Mouse (Mus musculus) spleen, embryonic (tissue): ENCODE results near the gene Tex19.2.

Experiments used
- CTCF ChIA-PET: fragments of 350-600 bp; sonication (Branson Sonifier 250); formaldehyde crosslinking; loops from one replicate; lab custom pipeline; 2022; lab: Charles Lee

Tex19.2 gene

DNA sequence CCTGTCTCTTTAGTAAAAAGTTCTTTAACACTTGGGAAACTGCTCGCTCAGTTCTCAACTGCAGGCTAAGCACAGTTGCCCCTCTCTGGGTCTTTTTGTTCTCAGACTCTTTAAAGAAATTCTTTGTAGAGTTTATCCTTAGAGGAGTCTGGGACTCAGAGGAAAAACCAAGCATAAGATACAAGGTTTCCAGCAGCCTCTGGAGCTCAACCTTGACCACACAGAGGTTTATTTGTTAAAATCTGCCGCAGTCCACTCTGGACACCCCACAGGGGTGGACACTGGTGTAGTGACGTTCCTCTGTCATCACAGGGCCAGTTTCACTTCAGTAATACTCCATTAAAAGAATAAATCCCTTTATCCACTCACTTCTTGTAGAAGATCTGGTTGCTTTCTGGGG, at the start of gene Tex19.2:
Tex19.2 (minus strand) TSS at position 101 of the 400 bp plus-strand sequence.
- CTCF ChIA-PET, result no interaction called here

DNA sequence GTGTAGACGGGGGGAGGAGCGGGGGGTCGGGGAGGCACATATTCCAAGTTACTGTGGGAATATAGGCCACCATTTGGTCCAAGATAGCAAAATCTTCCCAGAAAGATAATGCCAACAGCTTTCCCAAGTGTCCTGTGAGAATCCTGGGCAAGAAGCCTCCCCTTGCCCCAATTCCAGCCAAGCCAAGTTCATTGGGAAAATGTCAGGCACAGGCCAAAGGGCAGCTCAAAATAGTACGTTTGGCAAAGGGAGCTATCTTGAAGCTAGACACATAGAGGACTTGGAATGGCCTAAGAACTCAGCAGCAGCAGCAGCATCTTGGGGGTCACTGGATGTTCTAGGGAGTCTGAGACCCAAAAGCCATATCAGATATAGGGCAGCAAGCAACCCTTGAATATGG, 45.3 kb upstream of the Tex19.2 start:
- CTCF ChIA-PET, result interaction anchor here (0.7 kb wide), 1 partner anchor 50 kb away, joined by 3 read pairs; no protein-coding TSS in a partner anchor

DNA sequence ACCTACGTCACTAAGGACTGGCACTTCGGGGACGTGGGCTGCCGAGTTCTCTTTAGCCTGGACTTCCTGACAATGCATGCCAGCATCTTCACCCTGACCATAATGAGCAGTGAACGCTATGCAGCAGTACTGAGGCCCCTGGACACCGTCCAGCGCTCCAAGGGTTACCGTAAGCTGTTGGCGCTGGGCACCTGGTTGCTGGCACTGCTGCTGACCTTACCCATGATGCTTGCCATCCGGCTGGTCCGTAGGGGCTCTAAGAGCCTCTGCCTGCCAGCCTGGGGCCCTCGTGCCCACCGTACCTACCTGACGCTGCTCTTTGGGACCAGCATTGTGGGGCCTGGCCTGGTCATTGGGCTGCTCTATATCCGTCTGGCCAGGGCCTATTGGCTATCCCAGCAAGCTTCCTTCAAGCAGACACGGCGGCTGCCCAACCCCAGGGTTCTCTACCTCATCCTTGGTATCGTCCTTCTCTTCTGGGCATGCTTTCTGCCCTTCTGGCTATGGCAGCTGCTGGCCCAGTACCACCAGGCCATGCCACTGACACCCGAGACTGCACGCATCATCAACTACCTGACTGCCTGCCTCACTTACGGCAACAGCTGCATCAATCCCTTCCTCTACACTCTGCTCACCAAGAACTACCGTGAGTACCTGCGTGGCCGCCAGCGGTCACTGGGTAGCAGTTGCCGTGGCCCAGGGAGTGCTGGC, 42.3 kb upstream of the Tex19.2 start:
- CTCF ChIA-PET, result no interaction called here

DNA sequence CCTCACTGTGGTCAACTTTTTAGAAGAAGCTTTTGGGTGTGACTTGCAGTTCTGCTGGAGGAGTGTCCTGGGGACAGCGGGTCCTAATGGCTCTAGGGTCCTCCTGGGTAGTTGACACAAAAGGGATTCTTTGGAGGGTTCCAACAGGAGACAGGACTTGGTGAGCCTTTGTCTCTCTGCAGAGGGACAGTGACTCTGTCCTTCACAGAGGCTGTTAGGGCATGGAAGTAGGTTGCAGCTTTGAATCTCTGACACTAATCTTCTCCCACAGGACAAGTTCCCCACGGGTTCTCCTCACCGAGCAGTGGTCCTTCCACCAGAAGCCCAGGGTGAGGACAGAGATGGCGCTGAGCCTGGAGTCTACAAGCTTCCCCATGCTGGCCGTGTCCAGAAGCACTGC, 41.5 kb upstream of the Tex19.2 start, which contains the start of gene Uts2r:
Uts2r (plus strand) TSS at position 301 of the 400 bp plus-strand sequence.
- CTCF ChIA-PET, result no interaction called here

DNA sequence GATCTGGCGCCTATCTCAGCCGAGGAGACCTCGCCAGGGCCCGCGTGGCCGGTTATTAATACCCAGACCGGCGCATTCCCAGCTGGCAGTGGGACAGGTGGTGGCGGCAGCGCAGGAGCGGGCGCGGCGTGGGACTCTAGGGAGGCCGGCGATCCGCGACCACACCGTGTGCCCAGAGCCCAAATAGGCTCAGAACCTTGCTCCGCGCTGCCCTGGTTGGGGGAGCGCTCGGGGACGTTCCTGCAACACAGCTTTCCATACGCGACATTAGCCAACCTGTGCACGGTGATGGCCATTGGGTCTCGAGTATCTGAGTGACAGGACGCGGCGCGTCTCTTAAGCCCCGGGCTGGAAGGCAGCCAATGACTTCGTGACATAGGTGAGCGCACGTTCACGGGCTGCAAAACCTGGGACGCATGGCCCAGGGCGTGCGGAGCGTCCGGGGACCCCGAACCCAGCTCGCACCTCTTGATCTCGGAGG, 38.0 kb upstream of the Tex19.2 start:
- CTCF ChIA-PET, result no interaction called here

DNA sequence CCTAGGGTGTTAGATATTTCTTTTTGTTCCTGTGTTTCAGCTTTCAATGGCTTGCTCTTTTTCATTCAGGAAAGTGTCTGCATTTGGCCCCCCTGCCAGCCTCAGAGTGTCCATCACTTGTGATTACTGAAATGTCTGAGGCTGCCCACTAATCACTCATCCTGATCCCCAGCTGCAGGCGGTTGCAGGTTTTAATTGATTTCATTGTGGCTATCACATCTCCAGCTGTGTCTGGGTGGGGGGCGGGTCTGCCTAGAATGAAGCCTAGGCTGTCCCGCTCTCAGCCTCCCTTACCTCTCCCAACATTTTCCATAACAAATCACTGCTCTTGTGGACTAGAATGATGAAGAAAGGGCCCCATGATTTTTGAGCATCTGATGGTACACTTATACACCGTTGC, 35.7 kb upstream of the Tex19.2 start:
- CTCF ChIA-PET, result no interaction called here

DNA sequence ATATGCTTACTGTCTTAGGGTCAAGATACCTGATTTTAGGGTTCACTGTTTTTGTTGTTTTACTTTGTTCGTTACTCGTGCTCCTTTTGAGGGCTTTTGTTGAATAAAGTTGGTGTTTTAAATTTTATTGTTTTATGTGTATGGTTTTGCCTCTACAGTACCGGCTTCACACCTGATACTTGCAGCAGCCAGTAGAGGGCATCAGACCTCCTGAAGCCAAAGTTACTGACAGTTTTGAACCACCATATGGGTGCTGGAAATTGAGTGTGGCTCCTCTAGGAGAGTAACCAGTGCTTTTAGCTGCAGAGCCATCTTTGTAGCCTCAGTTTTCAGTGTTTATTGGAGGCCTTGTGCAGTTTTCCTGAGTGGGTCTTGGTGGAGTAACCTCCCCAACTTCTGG, 29.7 kb upstream of the Tex19.2 start:
- CTCF ChIA-PET, result no interaction called here

DNA sequence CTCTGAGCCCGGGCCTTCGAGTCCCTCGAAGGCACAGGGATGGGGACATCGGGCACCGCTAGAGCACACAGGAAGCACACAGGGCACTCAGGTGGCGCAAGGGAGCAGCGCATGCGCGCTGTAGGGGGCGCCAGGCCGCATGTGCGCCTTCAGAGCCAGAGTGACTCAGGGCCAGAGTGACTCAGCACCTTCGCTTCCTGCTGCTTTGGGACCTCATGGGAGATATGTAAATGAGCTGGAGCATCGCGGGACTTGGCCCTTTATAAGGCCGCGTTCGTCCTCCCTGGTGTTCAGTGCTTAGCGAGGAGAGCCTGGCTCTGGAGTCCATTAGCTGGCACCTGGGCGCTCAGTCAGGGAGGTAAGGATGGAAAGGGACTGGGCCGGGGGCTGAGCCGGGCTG, 27.4 kb upstream of the Tex19.2 start, which contains the start of gene Tex19.1:
Tex19.1 (plus strand) TSS at position 279 of the 400 bp plus-strand sequence.
- CTCF ChIA-PET, result no interaction called here

DNA sequence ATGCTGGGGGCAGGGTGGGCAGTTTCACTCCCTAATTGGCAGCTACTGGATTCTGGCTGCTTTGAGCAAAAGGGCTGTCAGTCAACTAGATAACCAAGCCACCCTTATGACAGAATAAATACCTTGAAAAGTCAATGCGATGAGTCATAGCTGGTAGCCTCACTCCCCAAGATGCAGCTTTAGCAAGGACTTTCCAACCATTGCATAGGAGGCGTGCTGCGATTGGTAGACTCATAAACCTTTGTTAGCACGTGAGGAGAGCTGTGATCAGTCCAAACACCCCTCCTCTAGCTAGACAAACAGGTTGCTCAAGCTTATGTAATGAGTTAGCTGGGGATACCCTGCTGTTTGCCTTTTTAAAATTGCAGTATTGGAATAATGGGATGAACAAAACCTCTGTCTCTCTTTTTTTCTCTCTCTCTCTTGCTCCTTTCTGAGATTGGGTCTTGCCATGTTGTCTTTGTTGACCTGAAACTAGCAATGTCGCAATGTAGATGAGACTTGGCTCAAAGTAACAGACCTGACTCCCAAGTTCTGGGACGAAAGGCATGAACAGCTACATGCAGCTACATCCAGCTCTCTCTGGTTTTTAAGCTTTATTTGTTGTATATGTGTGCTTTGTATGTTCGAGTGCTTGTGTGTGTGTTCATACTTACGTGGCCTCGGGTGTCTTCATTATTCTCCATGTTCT, 25.0 kb upstream of the Tex19.2 start:
- CTCF ChIA-PET, result no interaction called here

DNA sequence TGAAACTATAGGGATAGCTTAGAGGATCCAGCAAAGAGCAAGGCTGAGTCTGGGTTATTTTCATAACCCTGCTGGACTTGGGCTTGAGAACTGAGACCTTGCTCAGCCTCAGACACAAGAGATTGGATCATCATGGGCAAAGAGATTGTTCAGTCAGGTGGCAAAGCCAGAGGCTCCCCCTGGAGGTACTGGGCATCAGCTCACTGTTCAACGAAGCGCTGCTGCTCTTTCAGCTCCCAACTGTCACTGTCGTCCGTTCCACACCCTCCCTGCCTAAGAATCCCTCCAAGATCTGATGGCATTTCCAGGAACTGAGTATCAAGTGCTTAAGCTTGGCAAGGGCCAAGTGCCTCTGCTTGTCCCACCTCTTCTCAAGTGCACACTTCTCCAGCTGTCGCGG, 20.3 kb upstream of the Tex19.2 start:
- CTCF ChIA-PET, result no interaction called here

DNA sequence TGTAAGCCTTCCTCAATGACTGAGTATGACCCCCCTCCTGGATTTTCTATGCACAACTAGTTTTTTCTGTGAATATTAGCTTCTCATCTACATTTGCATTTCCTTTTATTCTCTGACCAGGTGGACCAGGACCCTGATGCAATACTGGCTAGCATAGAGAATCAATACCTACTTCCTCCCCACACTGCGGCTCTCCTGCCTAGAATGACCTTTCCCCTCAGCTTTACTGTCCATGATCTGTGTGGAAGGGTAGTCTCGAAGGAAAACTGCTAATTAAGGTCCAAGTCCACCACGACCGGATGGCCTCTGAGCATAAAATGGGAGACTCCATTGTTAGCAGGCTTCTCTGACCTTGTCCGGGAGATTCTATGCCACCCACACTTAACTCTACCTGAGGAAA, 19.2 kb upstream of the Tex19.2 start:
- CTCF ChIA-PET, result no interaction called here

DNA sequence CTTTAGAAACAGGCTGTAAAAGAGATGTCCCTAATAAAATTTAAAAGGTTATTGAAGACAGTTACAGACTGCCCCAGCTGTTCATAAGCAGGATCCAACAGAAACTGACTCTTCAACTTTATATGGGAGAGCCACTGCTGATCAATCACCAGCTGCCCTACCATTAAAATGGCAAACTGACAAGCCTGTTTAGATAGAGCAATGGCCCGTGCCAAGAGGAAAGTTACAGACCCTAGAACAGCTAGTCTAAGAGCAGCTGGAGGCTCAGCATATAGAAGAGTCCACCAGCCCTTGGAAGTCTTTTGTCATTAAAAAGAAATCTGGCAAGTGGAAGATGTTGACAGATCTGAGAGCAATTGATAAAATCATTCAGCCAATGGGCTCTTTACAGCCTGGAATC, 16.1 kb upstream of the Tex19.2 start:
- CTCF ChIA-PET, result no interaction called here

DNA sequence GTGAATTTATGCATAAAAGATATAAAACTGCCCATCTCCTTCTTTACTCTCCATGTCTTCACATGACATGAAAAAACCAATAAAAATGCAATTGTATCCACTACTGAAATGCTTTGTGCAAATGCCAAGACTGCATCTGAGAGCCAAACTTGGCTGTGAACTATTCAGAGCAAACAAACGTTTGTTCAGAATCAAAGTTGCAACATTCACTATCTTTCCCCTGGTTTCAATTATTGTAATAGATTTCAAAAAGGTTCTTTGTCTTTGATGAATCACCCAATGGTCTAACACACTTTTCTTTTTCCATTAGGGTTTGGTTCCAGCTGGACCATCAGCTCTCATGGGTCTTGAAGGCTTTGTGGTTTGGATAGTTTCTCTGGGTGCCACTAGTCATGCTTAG, 11.1 kb upstream of the Tex19.2 start:
- CTCF ChIA-PET, result no interaction called here

DNA sequence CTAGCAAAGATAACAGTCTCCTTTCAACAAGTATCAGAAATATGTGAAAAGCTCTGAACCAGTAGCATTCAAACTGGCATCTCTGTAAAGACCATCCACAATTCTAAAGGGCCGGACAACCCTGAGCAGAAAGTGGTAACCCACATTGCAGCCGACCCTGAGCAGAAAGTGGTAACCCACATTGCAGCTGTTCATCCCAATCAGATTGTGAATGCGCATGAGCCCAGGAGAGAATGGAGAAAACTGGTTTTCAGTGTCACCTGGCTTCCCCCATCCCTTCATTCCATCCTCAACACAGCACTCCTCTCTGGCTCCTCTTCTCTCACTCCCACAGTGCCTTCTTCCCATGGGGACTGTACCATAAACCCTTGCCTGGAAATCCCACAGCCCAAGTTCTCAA, 9.0 kb upstream of the Tex19.2 start:
- CTCF ChIA-PET, result interaction anchor here (0.6 kb wide), 1 partner anchor 32 kb away, joined by 5 read pairs; no protein-coding TSS in a partner anchor

DNA sequence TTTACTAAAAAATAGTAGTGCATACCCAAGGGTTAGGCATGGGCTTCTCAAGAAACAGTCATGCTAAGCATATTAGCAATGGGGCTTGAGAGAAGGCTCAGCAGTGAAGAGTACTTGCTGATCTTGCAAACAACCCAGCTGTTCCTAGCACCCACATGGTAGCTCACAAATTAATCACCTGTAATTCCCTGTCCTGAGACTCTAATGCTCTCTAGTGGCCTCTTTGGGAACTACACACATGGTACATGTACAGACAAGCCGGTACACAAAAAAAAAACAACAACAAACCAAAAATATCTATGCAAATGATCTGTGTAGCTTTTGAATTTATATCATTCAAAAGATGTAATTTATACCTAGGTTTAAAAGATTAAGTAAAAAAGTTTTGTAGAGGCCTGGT, 7.9 kb upstream of the Tex19.2 start:
- CTCF ChIA-PET, result no interaction called here

DNA sequence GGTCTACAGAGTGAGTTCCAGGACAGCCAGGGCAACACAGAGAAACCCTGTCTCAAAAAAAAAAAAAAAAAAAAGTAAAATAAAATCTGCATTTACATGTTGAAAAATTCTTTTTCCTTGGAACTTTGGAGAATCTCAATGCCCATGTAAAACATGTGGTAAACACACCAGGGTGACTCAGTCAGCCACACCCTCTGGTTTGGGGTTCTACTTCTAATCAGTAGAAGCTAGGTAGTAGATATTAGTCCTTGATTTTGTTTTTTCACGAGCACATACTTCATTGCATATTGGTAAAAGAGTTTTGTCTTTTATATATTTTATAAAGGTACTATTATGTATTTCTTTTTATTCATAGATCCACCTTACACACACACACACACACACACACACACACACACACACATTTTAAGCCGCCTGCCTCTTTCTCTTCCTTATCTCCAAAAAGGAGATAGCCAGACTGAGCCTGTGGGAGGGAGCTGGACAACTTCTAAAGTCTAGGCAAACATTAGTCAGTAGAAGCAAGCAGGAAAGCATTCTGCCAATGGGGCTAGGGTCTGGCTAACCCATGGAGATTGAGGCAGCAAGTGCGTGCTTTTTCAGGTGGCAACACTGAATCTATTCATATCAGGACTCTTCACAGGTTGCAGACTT, 7.2 kb upstream of the Tex19.2 start:
- CTCF ChIA-PET, result no interaction called here

DNA sequence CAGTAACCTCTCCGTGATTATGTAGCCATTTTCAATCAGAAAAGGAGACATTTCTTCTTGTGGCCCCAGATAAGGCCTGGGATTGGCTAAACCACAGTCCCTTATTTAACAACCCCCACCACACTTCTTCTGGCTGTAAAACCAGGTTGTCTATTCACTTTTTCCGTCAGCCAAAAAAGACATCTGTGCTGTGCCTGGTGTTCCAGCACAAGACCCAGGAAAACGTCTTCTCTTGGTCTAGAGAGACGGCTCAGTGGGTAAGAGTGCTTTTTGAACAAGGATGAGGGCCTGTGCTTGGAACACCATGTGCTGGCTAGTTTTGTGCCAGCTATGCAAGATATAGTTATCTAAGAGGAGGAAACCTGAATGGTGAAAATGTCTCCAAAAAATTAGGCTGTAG, 5.0 kb upstream of the Tex19.2 start:
- CTCF ChIA-PET, result no interaction called here

DNA sequence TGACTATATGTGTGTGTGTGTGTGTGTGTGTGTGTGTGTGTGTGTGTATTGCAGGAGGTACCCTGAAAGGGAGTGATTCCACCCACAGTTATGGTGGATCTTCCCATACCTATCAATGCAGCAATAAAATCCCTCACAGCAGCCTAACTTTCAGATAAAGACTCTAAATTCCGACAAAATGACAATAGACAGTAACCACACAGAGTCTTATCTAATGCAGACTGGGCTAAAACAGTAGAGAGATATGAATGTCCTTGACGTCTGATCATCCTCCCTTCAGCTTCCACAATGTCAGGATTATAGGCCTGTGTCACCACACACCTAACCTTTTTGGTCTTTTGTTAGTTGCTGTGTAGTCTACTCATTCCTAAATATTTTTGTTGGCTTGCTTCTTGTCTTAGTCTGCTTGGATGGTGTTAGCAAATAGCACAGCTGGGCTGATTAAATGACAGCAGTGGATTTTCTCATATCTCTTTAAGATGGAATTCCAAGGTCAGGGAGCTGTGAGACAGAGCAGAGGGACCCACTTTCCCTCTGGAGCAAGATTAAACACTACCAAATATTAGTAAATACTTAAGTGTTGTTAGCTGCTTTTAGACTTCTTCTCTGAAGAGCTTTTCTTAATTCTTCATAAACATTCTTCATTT, 3.7 kb upstream of the Tex19.2 start:
- CTCF ChIA-PET, result no interaction called here

DNA sequence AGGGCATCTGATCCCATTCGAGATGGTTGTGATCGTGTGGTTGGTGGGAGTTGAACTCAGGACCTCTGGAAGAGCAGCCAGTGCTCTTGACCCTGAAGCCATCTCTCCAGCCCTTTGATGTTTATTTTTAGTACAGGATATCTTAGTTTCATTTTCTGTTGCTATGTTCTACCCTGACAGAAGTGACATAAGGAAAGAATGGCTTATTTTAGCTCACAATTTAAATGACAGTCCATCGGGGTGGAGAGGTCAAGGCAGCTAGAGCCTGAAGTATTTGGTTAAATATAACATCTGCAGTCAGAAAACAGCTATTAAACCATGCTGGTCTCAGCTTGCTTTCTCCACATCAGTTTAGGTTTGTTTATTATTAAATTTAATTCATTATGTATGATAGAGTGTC, 2.7 kb upstream of the Tex19.2 start:
- CTCF ChIA-PET, result no interaction called here

DNA sequence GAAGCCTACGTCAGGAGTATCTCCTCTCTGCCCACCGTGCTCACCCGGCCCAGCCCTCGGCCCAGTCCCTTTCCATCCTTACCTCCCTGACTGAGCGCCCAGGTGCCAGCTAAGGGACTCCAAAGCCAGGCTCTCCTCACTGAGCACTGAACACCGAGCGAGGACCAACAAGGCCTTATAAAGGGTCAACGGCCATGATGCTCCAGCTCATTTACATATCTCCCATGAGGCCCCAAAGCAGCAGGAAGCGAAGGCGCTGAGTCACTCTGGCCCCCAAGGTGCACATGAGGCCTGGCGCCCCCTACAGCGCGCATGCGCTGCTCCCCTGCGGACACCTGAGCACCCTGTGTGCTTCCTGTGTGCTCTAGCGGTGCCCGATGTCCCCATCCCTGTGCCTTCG, 371 bp downstream of the Tex19.2 start:
- CTCF ChIA-PET, result no interaction called here

DNA sequence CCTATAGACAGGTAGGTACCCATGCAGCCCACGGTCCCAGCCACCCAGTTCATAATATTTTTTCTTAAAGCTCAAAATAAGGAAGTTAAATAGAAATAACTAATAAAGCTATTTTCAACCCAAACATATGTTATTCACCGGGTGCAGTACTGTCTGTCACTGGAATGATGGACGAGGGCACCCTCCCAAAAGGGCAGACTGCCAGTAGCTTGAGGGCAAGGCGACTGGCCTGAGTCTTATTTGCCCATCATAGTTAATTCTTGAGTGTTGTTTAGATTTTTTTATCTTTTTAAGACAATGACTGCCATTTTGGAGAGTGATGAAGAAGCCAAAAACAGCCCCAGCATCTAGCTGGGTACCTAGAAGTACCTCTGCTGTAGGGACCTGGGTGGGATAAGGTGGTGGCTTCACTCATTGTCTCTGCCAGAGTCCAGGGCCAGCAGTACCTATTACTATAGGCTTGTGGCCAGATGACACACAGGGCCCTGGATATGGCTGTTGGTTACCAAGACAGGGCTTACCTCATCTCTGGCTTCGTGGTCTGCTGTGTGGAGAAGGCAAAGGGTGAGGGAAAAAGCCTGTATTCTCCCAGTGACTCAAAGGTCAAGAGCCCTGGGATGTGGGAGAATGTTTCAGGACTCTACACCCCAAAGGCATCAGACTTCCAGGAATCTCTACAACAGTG, 6.2 kb downstream of the Tex19.2 start:
- CTCF ChIA-PET, result no interaction called here
